Mouse (Mus musculus) induced T-regulatory cell, adult 2 months (primary cell): Measurements from ENCODE around the gene Exosc5.
A peak's percentile ranks its signal among the peaks of the same experiment; 100 is the strongest.

ENCODE experiments used
- DNase-seq: peaks from one replicate; pipeline ENCODE4 v3.0.0-alpha.2; 2012; ENCODE audit warnings: low read depth

The Exosc5 gene

GRCm38 (mm10) chr7:25707581-25708292, 48.8 kb downstream of the Exosc5 start:
- DNase-seq, result peak; percentile 67

GRCm38 (mm10) chr7:25709961-25710360, 51.0 kb downstream of the Exosc5 start:
- DNase-seq, result no peak

GRCm38 (mm10) chr7:25710519-25711130, 51.7 kb downstream of the Exosc5 start:
- DNase-seq, result peak; percentile 28

GRCm38 (mm10) chr7:25711165-25711564, 52.2 kb downstream of the Exosc5 start:
- peak; percentile 15 for DNase-seq

GRCm38 (mm10) chr7:25711731-25712197, 52.8 kb downstream of the Exosc5 start:
- peak; percentile 25 for DNase-seq

- no peak for DNase-seq
Measured at GRCm38 (mm10) chr7:25712801-25713200, 53.8 kb downstream of the Exosc5 start.

GRCm38 (mm10) chr7:25714581-25714980, 55.6 kb downstream of the Exosc5 start:
- DNase-seq, result no peak

GRCm38 (mm10) chr7:25715731-25716271, 56.8 kb downstream of the Exosc5 start:
- DNase-seq, result no peak

GRCm38 (mm10) chr7:25717478-25717877, 58.5 kb downstream of the Exosc5 start:
- DNase-seq, result peak; percentile 25

GRCm38 (mm10) chr7:25718788-25719417, 59.9 kb downstream of the Exosc5 start, which contains the start of gene Ccdc97:
TSS of gene Ccdc97 (minus strand) at chr7:25719088.
- peak; percentile 99 for DNase-seq

- DNase-seq, result peak; percentile 81
Measured at GRCm38 (mm10) chr7:25719761-25720610, 61.0 kb downstream of the Exosc5 start.

- no peak for DNase-seq
Measured at GRCm38 (mm10) chr7:25720760-25721159, 61.8 kb downstream of the Exosc5 start.
